Mouse (Mus musculus): ENCODE results near the gene Olfr765. TPM values are rescaled to one million over a fixed set of nuclear protein-coding genes. Genes with fewer than 3 reads are reported as not detected.
"Not testable (repeated sequence)": the region's sequence is repeated elsewhere in the genome, so short reads cannot be mapped to it uniquely, and the experiment has no call there.

Gene Olfr765
- polyA plus RNA-seq (2016; fragmentation: Nextera tagmentation; extraction: Ambion mirVana): not detected in 2 replicates

- H3K9me3 ChIP-seq; DNase-seq (ENCODE audit: low spot score); H3K36me3 ChIP-seq (replicated peaks); H3K27me3 ChIP-seq (replicated peaks; ENCODE audit: low read depth, poor library complexity, severe bottlenecking); H3K4me1 ChIP-seq; H3K27ac ChIP-seq (replicated peaks); H3K4me3 ChIP-seq: not testable (repeated sequence)
These were observed at the start of gene Olfr765 for GRCm38 (mm10) chr10:129049898-129050297. TSS of gene Olfr765 (minus strand) at chr10:129049998.

DNA sequence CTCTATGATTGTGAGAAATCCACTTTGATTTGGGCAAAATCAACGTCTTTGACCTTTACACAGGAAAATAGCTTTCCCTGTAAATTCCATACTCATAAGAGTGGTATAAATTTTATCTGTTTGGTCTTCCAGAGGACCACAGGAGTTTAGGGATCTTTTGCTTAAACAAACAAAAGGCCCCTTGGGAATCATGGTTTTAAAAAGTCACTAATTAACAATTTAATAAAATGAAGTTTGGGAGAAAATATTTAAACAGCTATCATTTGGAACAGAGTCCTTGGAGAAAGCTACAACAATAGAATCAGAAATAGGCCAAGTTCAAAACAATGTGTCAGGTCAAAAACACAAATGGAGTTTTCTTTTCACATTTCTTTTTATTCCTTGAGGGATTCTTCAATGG lies 49.5 kb upstream of the Olfr765 start, which contains the start of gene Olfr768:
Olfr768 (minus strand) TSS at position 101 of the 400 bp plus-strand sequence.
- no peak for DNase-seq (ENCODE audit: low spot score)
- no peaks in the 10 kb centered on the region for H3K4me1 ChIP-seq
- no peak within 1 kb of the TSS for H3K27ac ChIP-seq (replicated peaks)
- H3K9me3 ChIP-seq: no peaks in the 10 kb centered on the region
- H3K4me3 ChIP-seq: no peak within 1 kb of the TSS
- H3K27me3 ChIP-seq (replicated peaks; ENCODE audit: low read depth, poor library complexity, severe bottlenecking): no peaks in the 10 kb centered on the region
- WGBS: 85% methylated on average over 1 of the region's 1 CpGs
- no peaks in the 10 kb centered on the region for H3K36me3 ChIP-seq (replicated peaks)

GRCm38 (mm10) chr10:129082810-129083209 lies 33.0 kb upstream of the Olfr765 start, which contains the start of gene Olfr767:
TSS of gene Olfr767 (minus strand) at chr10:129082910.
- H3K4me3 ChIP-seq; DNase-seq (ENCODE audit: low spot score); H3K4me1 ChIP-seq; H3K27me3 ChIP-seq (replicated peaks; ENCODE audit: low read depth, poor library complexity, severe bottlenecking); H3K27ac ChIP-seq (replicated peaks); H3K36me3 ChIP-seq (replicated peaks); H3K9me3 ChIP-seq: not testable (repeated sequence)

DNA sequence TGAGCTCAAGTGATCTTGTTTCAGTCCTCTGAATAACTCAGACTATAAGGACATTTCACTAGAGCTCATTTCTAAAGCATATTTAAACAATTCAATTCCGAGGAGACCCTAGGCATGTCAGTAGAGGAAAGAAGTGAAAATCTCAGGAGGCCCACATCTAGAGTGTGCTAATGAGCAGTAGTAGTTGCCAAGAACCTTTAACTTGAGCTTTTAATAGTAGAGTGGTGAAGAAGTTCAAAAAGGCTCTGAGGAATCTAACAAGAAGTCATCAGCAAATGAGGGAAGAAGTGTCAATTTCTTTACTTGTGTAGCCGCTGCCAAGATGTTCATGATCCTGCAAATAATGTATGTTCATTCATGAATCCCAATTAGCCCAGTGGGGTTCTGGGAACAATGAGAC lies 19.1 kb upstream of the Olfr765 start, which contains the start of gene Olfr766-ps1:
Olfr766-ps1 (minus strand) TSS at position 101 of the 400 bp plus-strand sequence.
- Histone ChIP-seq H3K27ac (replicated peaks) (no peak within 1 kb of the TSS), H3K4me3 (no peak within 1 kb of the TSS), H3K27me3 (replicated peaks; ENCODE audit: low read depth, poor library complexity, severe bottlenecking) (no peaks in the 10 kb centered on the region), H3K36me3 (replicated peaks) (no peaks in the 10 kb centered on the region), H3K4me1 (no peaks in the 10 kb centered on the region), H3K9me3 (no peaks in the 10 kb centered on the region)
- WGBS: 86% methylated on average over 2 of the region's 2 CpGs
- no peak for DNase-seq (ENCODE audit: low spot score)

DNA sequence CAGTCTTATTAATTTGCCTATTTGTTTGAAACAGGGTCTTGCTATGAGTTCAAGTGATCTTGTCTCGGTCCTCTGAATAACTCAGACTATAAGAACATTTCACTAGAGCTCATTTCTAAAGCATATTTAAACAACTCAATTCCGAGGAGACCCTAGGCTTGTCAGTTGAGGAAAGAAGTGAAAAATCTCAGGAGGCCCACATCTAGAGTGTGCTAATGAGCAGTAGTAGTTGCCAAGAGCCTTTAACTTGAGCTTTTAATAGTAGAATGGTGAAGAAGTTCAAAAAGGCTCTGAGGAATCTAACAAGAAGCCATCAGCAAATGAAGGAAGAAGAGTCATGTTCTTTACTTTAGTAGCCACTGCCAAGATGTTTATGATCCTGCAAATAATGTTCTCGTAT lies 10.0 kb downstream of the Olfr765 start, which contains the start of gene Olfr764-ps1:
Olfr764-ps1 (minus strand) TSS at position 101 of the 400 bp plus-strand sequence.
- Histone ChIP-seq H3K36me3 (replicated peaks) (no peaks in the 10 kb centered on the region), H3K27ac (replicated peaks) (no peak within 1 kb of the TSS), H3K9me3 (no peaks in the 10 kb centered on the region), H3K27me3 (replicated peaks; ENCODE audit: low read depth, poor library complexity, severe bottlenecking) (no peaks in the 10 kb centered on the region), H3K4me3 (no peak within 1 kb of the TSS), H3K4me1 (no peaks in the 10 kb centered on the region)
- WGBS: 85% methylated on average over 3 of the region's 3 CpGs
- no peak for DNase-seq (ENCODE audit: low spot score)

- 80% methylated on average over 2 of the region's 2 CpGs for WGBS
- no peak overlapping the region for H3K4me3 ChIP-seq
- no peak for DNase-seq (ENCODE audit: low spot score)
- no peaks in the 10 kb centered on the region for H3K4me1 ChIP-seq
- H3K27ac ChIP-seq (replicated peaks): no peak overlapping the region
- no peaks in the 10 kb centered on the region for H3K36me3 ChIP-seq (replicated peaks)
- no peaks in the 10 kb centered on the region for H3K9me3 ChIP-seq
- no peaks in the 10 kb centered on the region for H3K27me3 ChIP-seq (replicated peaks; ENCODE audit: low read depth, poor library complexity, severe bottlenecking)
These were observed 21.5 kb downstream of the Olfr765 start for GRCm38 (mm10) chr10:129028343-129028742.

DNA sequence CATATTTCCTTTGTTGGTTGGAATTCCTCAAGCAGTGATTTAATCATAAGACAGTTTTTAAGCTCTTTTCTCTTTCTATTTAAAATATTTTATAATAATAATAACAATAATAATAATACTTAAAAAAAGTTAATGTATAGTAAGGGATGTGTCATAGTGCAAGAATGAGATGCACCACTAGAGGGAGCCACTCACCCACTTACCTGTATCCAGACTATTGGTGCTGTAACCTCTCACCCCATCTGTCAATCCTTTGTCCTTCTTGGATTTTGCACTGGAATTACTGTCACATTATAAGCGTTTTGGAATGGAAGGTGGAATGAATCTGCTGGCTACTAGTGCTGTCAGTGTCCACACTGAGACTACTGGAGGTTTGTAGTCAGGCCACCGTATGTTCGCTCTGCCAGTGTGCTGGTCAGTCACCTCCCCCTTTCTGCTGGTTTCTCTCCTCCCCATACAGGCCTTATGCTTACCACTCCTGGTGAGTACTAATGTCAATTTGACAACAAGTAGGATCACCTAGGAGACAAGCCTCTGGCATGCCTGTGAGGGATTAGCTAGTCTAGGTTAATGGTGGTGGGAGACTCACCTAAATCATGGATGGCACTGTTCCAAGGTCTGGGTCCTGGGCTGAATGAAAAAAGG lies 23.7 kb downstream of the Olfr765 start:
- no peaks in the 10 kb centered on the region for H3K36me3 ChIP-seq (replicated peaks)
- WGBS: 58% methylated on average over 3 of the region's 3 CpGs
- no peaks in the 10 kb centered on the region for H3K9me3 ChIP-seq
- no peaks in the 10 kb centered on the region for H3K27me3 ChIP-seq (replicated peaks; ENCODE audit: low read depth, poor library complexity, severe bottlenecking)
- no peak overlapping the region for H3K27ac ChIP-seq (replicated peaks)
- H3K4me1 ChIP-seq: no peaks in the 10 kb centered on the region
- peak; percentile 59 for DNase-seq (ENCODE audit: low spot score)
- H3K4me3 ChIP-seq: no peak overlapping the region

- no peaks in the 10 kb centered on the region for H3K36me3 ChIP-seq (replicated peaks)
- H3K9me3 ChIP-seq: no peaks in the 10 kb centered on the region
- no peaks in the 10 kb centered on the region for H3K27me3 ChIP-seq (replicated peaks; ENCODE audit: low read depth, poor library complexity, severe bottlenecking)
- H3K4me1 ChIP-seq: no peaks in the 10 kb centered on the region
- H3K27ac ChIP-seq (replicated peaks): no peak overlapping the region
- H3K4me3 ChIP-seq: no peak overlapping the region
- DNase-seq (ENCODE audit: low spot score): no peak
These were observed 26.5 kb downstream of the Olfr765 start for GRCm38 (mm10) chr10:129023319-129023718.

DNA sequence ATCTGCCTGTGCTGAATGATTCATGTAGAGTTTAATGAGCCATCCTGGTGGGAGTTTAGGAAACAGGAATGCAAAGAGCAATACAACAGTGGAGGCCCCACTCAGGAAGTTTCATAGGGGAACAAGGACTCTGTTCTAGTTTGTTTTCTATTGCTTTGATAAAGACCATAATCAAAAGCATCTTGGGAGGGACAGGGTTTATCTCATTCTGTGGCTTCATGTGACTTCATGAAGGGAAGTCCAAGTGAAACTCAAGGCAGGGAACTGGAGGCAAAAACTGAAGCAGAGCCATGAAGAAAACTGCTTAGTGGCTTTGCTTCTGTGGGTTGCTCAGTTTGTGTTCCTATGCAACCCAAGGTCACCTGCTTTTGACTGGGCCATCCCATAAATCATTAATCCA lies 35.3 kb downstream of the Olfr765 start:
- Histone ChIP-seq H3K4me3 (no peak overlapping the region), H3K36me3 (replicated peaks) (no peaks in the 10 kb centered on the region), H3K27ac (replicated peaks) (no peak overlapping the region), H3K9me3 (no peaks in the 10 kb centered on the region), H3K27me3 (replicated peaks; ENCODE audit: low read depth, poor library complexity, severe bottlenecking) (no peaks in the 10 kb centered on the region), H3K4me1 (no peaks in the 10 kb centered on the region)
- DNase-seq (ENCODE audit: low spot score): no peak

- not testable (repeated sequence) for H3K4me1 ChIP-seq; DNase-seq (ENCODE audit: low spot score); H3K27ac ChIP-seq (replicated peaks); H3K4me3 ChIP-seq; H3K9me3 ChIP-seq; H3K27me3 ChIP-seq (replicated peaks; ENCODE audit: low read depth, poor library complexity, severe bottlenecking); H3K36me3 ChIP-seq (replicated peaks)
- 72% methylated on average over 2 of the region's 5 CpGs for WGBS
These were observed 38.3 kb downstream of the Olfr765 start for GRCm38 (mm10) chr10:129011511-129011910.

DNA sequence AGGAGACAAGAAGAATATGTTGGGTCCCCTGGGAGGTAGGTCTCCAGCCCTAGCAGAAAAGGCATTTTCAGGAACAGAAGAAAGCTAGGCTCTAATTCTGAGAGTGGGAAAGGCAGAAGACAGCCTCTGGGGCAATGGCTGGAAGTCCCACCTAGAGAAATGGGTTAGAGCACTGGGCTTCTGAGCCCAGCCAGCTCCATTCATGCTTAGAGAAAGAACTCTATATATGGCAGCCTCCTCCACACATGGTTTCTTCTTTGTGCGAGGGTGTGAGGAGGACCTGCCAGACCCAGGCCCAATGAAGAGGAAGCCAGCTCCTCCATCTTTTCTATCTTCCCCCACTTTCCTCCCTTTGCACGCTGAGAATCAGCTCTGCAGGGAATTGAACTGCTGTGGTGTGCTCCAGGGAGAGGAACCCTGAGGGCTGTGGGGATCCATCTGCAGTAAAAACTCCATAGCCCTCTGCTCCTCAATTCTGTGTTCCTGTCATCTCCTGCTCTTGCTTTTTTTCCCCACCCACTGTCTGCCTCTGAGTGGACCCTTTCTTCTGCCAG lies 39.4 kb downstream of the Olfr765 start, which contains the start of gene Olfr763:
Olfr763 (plus strand) TSS at position 504 of the 554 bp plus-strand sequence.
- no peaks in the 10 kb centered on the region for H3K27me3 ChIP-seq (replicated peaks; ENCODE audit: low read depth, poor library complexity, severe bottlenecking)
- H3K36me3 ChIP-seq (replicated peaks): no peaks in the 10 kb centered on the region
- H3K9me3 ChIP-seq: no peaks in the 10 kb centered on the region
- no peak within 1 kb of the TSS for H3K27ac ChIP-seq (replicated peaks)
- no peak within 1 kb of the TSS for H3K4me3 ChIP-seq
- DNase-seq (ENCODE audit: low spot score): no peak
- H3K4me1 ChIP-seq: no peaks in the 10 kb centered on the region
- 71% methylated on average over 2 of the region's 2 CpGs for WGBS

DNA sequence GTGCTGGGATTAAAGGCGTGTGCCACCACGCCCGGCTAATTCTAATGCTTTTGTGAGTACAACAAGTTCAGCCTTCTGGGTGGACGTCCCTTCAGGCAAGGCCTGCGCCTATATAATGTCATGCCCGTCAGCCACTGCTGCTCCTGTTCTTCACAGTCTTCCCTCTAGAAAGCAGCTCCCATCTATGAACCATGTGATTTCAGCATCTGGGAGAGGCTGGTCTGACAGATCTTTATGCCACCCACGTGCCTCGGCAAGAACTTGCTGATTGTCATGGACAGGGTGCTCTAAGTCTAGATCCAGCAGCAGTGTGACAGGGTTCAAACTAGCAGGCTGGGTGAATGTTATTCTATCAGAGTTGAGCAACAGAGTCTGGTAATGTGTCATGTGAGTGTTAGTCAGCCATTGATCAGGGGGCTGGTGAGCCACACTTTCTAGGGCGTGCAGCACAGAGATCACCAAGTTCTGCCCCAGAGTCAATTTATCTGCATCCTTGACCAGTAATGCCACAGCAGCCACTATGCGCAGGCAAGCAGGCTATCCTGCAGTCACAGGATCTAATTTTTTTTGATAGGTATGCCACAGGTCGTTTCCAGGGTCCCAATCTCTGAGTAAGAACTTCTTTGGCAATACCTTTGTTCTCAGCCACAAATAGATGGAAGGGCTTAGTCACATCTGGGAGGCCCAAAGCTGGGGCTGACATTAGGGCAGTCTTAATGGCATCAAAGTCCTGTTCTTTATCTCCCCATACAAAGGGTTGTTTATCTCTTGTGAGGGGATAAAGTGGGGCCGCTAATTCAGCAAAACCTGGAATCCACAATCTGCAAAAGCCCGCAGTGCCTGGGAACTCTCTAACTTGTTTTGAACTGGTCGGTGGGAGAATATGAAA lies 45.5 kb downstream of the Olfr765 start:
- Histone ChIP-seq H3K27me3 (replicated peaks; ENCODE audit: low read depth, poor library complexity, severe bottlenecking) (no peaks in the 10 kb centered on the region), H3K36me3 (replicated peaks) (no peaks in the 10 kb centered on the region), H3K9me3 (no peaks in the 10 kb centered on the region), H3K4me1 (no peaks in the 10 kb centered on the region), H3K4me3 (no peak overlapping the region), H3K27ac (replicated peaks) (no peak overlapping the region)
- 79% methylated on average over 14 of the region's 14 CpGs for WGBS
- DNase-seq (ENCODE audit: low spot score): no peak

Measured in embryonic facial prominence, embryonic 10.5 days (tissue).